In the genomic region with DNA sequence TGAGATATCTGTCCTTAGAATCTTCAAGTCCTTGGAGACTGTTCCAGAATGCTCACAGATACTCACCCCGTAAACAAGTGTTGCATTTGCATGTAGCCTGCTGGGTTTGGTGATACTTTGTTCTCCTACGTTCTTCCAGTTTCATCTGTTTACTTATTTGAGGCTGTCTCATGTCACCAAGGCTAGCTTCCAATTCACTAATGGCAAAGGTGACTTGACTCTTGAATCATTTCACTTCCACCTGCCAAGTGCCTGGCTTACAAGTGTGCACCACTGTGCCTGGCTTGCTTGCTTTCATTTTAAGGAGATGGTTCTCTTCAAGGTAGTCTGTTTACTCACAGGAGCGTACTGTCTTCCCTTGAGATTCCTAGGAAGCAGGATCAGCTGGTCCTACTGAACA, we compare ENCODE assay signal across 29 mouse cellular contexts. TPM values are rescaled to one million over a fixed set of nuclear protein-coding genes. Genes with fewer than 3 reads are reported as not detected.
DNase-seq lines count a peak whose midpoint lies in the region; ATAC-seq and TF ChIP-seq lines count a peak whose summit lies in the region.
"Had no signal": no experiment of that assay in that cellular context is flagged by ENCODE, and none has a peak within 500 bp of the region (broad histone marks: within the 10 kb centered on the region; RNA-seq: fewer than 3 reads in every experiment).

No protein-coding gene starts in this region.

- H3K27ac ChIP-seq in left cerebral cortex, adult 2 months: peak overlapping the region; percentile 47; the same call in 1 of the 2 replicates
- H3K27ac ChIP-seq in liver, adult 2 months (replicated peaks; ENCODE audit: insufficient read depth, low read depth, low read length): peak overlapping the region; percentile 29; the same call in 1 of the 2 replicates
- no peak overlapping the region for H3K27ac ChIP-seq in liver, embryonic 12.5 days
- H3K27ac ChIP-seq: embryonic facial prominence, embryonic 13.5 days; embryonic facial prominence, embryonic 15.5 days; forebrain, embryonic 10.5 days; forebrain, embryonic 12.5 days had no signal

- peaks cover under 1% of the 10 kb centered on the region; the same call in 1 of the 2 replicates for H3K27me3 ChIP-seq in liver, adult 2 months (ENCODE audit: control insufficient read depth, insufficient read depth, low read length)
- peaks cover 15% of the 10 kb centered on the region for H3K27me3 ChIP-seq in liver, embryonic 12.5 days (replicated peaks)
- H3K27me3 ChIP-seq: CH12.LX; embryonic facial prominence, embryonic 13.5 days; embryonic facial prominence, embryonic 15.5 days; Patski had no signal

- DNase-seq in gastrocnemius, adult 18-20 months (ENCODE audit: low spot score): peak; percentile 63
- DNase-seq in gastrocnemius, postnatal 36 days: no peak
- DNase-seq in left cerebral cortex, adult 2 months (ENCODE audit: extremely low spot score in 1 of 2, low spot score in 2 of 2): no peak
- no peak for DNase-seq in left cerebral cortex, postnatal 14 days (ENCODE audit: low spot score in 2 of 2)
- DNase-seq in liver, adult 2 months (ENCODE audit: extremely low read depth, low read depth, low spot score): peak; percentile 93
- peak; percentile 17 for DNase-seq in adipocyte (ENCODE audit: low spot score)
- DNase-seq: adrenal gland, adult 2 months; adrenal gland, postnatal 10 days; adrenal gland, postnatal 25 days; B cell, adult 2 months; cerebellum, adult 11 months; cerebellum, adult 18-20 months; cerebellum, adult 8-10 months; cerebellum, adult 9-11 months; cerebellum, postnatal 14 days; cerebellum, postnatal 36 days; embryo, embryonic 11 days had no signal

- TF ChIP-seq CTCF in left cerebral cortex, adult 2 months (IDR thresholded peaks at IDR 0.05): no peak
- TF ChIP-seq CTCF in liver, adult 2 months (IDR thresholded peaks at IDR 0.05; ENCODE audit: low read depth, low read length): no peak

- WGBS in liver, adult 2 months: 49% methylated on average over 3 of the region's 3 CpGs
- 67% methylated on average over 3 of the region's 3 CpGs for WGBS in liver, embryonic 12.5 days (ENCODE audit: insufficient replicate concordance)

- no peak overlapping the region for H3K4me2 ChIP-seq in liver, embryonic 12.5 days
- H3K4me2 ChIP-seq: embryonic facial prominence, embryonic 13.5 days; embryonic facial prominence, embryonic 15.5 days; forebrain, embryonic 12.5 days had no signal

- no peaks in the 10 kb centered on the region for H3K9me3 ChIP-seq in liver, embryonic 12.5 days (replicated peaks)
- H3K9me3 ChIP-seq: embryonic facial prominence, embryonic 13.5 days; embryonic facial prominence, embryonic 15.5 days; forebrain, embryonic 10.5 days; forebrain, embryonic 12.5 days had no signal

- no peak for ATAC-seq in liver, embryonic 12.5 days
- ATAC-seq: activated CD4-positive, CD25-positive, alpha-beta regulatory T cell, adult 4 months; CD4-positive, CD25-positive, alpha-beta regulatory T cell, adult 4 months; forebrain, embryonic 14.5 days; Patski had no signal

- H3K36me3 ChIP-seq in liver, adult 2 months (ENCODE audit: control insufficient read depth, insufficient read depth, low read length): no peaks in the 10 kb centered on the region
- H3K36me3 ChIP-seq in liver, embryonic 12.5 days: no peaks in the 10 kb centered on the region
- H3K36me3 ChIP-seq: embryonic facial prominence, embryonic 13.5 days; embryonic facial prominence, embryonic 15.5 days; forebrain, embryonic 10.5 days; forebrain, embryonic 12.5 days; G1E had no signal

- H3K9ac ChIP-seq in liver, adult 2 months (ENCODE audit: low read depth, low read length): no peak overlapping the region
- no peak overlapping the region for H3K9ac ChIP-seq in liver, embryonic 12.5 days
- H3K9ac ChIP-seq: embryonic facial prominence, embryonic 13.5 days; embryonic facial prominence, embryonic 15.5 days; forebrain, embryonic 12.5 days had no signal

- 0 out of 2 replicates have a peak, but pooled peaks cover 3% of the 10 kb centered on the region for H3K4me1 ChIP-seq in liver, adult 2 months (ENCODE audit: control insufficient read depth, insufficient read depth, low read length)
- no peaks in the 10 kb centered on the region for H3K4me1 ChIP-seq in liver, embryonic 12.5 days
- H3K4me1 ChIP-seq: embryonic facial prominence, embryonic 13.5 days; forebrain, embryonic 12.5 days had no signal

- no peak overlapping the region for H3K4me3 ChIP-seq in left cerebral cortex, adult 2 months
- H3K4me3 ChIP-seq in liver, adult 2 months (ENCODE audit: insufficient read depth, low read depth, low read length): no peak overlapping the region
- no peak overlapping the region for H3K4me3 ChIP-seq in liver, embryonic 12.5 days
- H3K4me3 ChIP-seq: embryonic facial prominence, embryonic 13.5 days; embryonic facial prominence, embryonic 15.5 days; erythroblast, embryonic 14.5 days; forebrain, embryonic 10.5 days; forebrain, embryonic 12.5 days had no signal

- no peaks in the 10 kb centered on the region for H3K79me2 ChIP-seq in liver, adult 2 months (ENCODE audit: control insufficient read depth, insufficient read depth, low read length)

- intact Hi-C loops in gastrocnemius, postnatal 36 days (cut with DNase I): no loop called here
- intact Hi-C loops in left cerebral cortex, adult 2 months (cut with DNase I): no loop called here
- intact Hi-C loops in left cerebral cortex, postnatal 14 days (cut with DNase I): no loop called here

- no peak for TF ChIP-seq POLR2A in liver, adult 2 months (IDR thresholded peaks at IDR 0.05; ENCODE audit: extremely low read depth, insufficient read depth, low read length)

RNA-seq across cellular contexts. Expression of a gene that starts 5.6 kb away (rescaled TPM):
- total RNA-seq in gastrocnemius, adult 18-20 months (2021): 10 to 100 TPM in 1 of 2 experiments, 1 to 10 TPM in 1; 6.9 to 27.8 TPM
- total RNA-seq in gastrocnemius, postnatal 36 days (2021): 1 to 10 TPM; 1.6 to 2.5 TPM
- 100 to 1,000 TPM; 164 to 198 TPM for total RNA-seq in left cerebral cortex, adult 2 months (2021)
- 100 to 1,000 TPM in 1 of 2 experiments, 10 to 100 TPM in 1; 97.1 to 119 TPM for total RNA-seq in left cerebral cortex, postnatal 14 days (2021)
- total RNA-seq in liver, adult 2 months (2014; rRNA removed): 0.65 and 1.0 TPM in 2 replicates
- polyA plus RNA-seq in liver, adult 2 months (2012; rRNA removed): 0.39 and 0.46 TPM in 2 replicates
- polyA plus RNA-seq in liver, embryonic 12.5 days (2016; fragmentation: Nextera tagmentation; extraction: Ambion mirVana): 7.3 and 7.5 TPM in 2 replicates
- polyA plus RNA-seq: erythroblast, embryonic 14.5 days; G1E had no signal

Comparison
In these comparisons a context has a peak if more than half of its experiments do, and no peak if none do; other contexts are left out.
1. DNase-seq: peak in gastrocnemius, adult 18-20 months (single experiment), liver, adult 2 months (single experiment) and adipocyte (single experiment); none in gastrocnemius, postnatal 36 days (0 of 2), left cerebral cortex, adult 2 months (0 of 2) and left cerebral cortex, postnatal 14 days (0 of 2).